Mouse (Mus musculus): Measurements from ENCODE around the gene Ascl5.

DNA sequence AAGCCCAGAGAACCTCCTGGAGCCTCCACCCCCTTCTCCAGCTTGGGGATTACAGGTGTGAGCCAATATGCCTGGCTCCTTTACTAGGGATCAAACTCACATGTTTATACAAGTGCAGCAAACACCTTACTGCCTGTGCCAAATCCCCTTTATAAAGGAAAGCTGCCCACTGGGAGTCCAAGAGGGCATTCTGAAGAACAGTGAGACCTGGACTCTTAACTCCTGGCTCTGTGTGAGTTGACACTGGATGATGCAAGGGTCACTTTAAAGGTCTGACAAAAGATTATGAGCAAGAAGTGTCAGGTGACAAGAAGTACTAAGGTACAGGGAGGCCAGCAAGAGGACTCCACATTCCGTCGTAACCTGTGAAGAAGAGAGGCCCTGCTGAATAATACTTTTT, 49.2 kb upstream of the Ascl5 start:
- TF ChIP-seq CTCF (IDR thresholded peaks at IDR 0.05; ENCODE audit: low read depth, low read length): no peak
- no peak for TF ChIP-seq POLR2A (IDR thresholded peaks at IDR 0.05; ENCODE audit: borderline replicate concordance, low read depth, low read length)

Data from bone marrow macrophage, adult 2 months (primary cell).